Mouse (Mus musculus): ENCODE measurements at regions not wholly inside any gene's neighbourhood (a gene's known extent, or its start where the extent isn't known, plus 50 kb on each side); places are given as distances from the start of the nearest gene placed in this dataset.

DNA sequence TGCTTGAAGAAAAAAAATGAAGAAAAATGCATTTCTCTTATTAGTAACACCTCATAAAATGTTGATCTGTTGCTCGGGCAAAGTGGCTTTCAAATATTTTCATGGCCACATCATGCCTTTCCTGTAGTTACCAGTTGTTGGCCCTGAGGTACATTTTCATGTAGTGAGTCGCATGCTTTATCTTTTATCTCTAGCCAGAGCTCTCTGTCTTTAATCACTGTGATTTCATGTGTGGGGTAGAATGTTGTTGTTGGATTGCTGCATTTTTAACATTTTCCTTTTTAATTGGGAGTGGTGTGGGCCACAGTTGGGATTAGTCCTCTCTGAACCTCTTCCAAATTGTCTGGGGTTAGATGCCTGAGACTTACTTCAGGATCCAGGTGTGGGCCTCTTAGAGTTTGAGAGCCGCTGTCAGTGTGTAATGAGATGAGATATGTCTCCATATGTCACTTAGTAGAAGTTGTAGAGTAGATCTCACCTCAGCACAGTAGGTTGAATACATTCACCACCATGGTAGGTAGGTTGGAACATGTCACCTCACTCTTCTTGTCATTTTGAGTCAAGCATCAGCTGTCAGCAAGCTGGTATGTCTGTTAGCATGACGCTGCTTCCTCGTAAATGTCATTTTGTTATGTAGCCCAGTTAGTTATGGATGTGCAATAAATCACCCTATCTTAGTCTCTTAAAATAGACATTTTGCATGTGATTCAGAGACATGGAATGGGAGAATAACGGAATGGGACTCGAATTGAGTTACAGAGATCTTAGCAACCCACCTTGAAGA, 1099.7 kb upstream of the 4930412O13Rik start:
- DNase-seq (ENCODE audit: low read depth in 1 of 2, low spot score in 2 of 2): no peak
- TF ChIP-seq CTCF (IDR thresholded peaks at IDR 0.05; ENCODE audit: extremely low read depth, insufficient read depth, insufficient read length, insufficient replicate concordance) (no peak), POLR2A (IDR thresholded peaks at IDR 0.05; ENCODE audit: low read depth, low read length) (no peak)
- 82% methylated on average over 7 of the region's 7 CpGs for WGBS
- no peaks in the 10 kb centered on the region for H3K36me3 ChIP-seq (ENCODE audit: control insufficient read depth, insufficient read depth, low read length)
- H3K27me3 ChIP-seq (ENCODE audit: control insufficient read depth, insufficient read depth, low read length): no peaks in the 10 kb centered on the region
- H3K4me1 ChIP-seq (ENCODE audit: control insufficient read depth, insufficient read depth, insufficient read length): no peaks in the 10 kb centered on the region
- no peak overlapping the region for H3K27ac ChIP-seq (ENCODE audit: insufficient read depth, low read length)
- no peak overlapping the region for H3K4me3 ChIP-seq (ENCODE audit: extremely low read depth, insufficient read depth, insufficient read length)

DNA sequence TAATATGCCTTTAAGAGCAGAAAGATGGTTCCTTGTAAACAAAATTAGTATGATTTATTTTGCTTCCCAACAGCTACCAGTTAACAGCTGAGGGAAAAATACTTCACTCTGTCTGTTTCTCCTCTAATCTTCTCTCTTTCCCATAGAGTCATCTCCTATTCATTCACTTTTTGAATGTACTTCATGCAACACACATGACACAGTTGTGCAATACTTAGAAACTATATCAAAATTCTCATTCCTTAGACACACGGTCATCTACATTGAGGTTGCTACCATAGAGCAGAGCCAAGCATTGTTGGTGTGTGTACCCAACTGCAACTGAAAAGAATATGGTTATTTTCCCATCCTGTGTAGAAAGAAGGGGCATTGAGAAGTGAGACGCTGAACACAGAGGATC, 1098.8 kb upstream of the 4930412O13Rik start:
- no peak for DNase-seq (ENCODE audit: low read depth in 1 of 2, low spot score in 2 of 2)
- Histone ChIP-seq H3K4me3 (ENCODE audit: extremely low read depth, insufficient read depth, insufficient read length) (no peak overlapping the region), H3K4me1 (ENCODE audit: control insufficient read depth, insufficient read depth, insufficient read length) (no peaks in the 10 kb centered on the region), H3K27me3 (ENCODE audit: control insufficient read depth, insufficient read depth, low read length) (no peaks in the 10 kb centered on the region), H3K27ac (ENCODE audit: insufficient read depth, low read length) (no peak overlapping the region), H3K36me3 (ENCODE audit: control insufficient read depth, insufficient read depth, low read length) (no peaks in the 10 kb centered on the region)
- WGBS: 91% methylated on average over 2 of the region's 2 CpGs
- TF ChIP-seq CTCF (IDR thresholded peaks at IDR 0.05; ENCODE audit: extremely low read depth, insufficient read depth, insufficient read length, insufficient replicate concordance) (no peak), POLR2A (IDR thresholded peaks at IDR 0.05; ENCODE audit: low read depth, low read length) (no peak)

DNA sequence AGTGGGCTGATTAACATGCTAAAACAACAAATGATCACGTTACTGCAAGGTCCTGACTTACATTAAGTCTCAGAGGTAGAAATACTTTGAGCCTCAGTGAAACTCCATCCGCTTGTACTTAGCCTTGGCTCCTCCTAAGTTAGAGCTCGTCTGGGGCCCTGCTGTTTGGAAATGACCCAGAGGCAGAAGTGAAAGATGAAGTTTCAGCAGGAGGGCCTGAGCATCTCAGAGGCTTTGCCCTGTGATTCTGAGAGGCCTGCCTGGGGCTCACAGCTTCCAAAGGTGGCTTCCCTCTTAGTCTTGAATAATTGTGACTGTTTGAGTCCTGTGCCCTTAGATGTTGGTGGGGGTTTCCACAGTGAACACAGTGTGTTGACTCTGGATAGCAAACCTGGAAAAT, 1079.0 kb upstream of the 4930412O13Rik start:
- Histone ChIP-seq H3K27ac (ENCODE audit: insufficient read depth, low read length) (no peak overlapping the region), H3K27me3 (ENCODE audit: control insufficient read depth, insufficient read depth, low read length) (no peaks in the 10 kb centered on the region), H3K36me3 (ENCODE audit: control insufficient read depth, insufficient read depth, low read length) (no peaks in the 10 kb centered on the region), H3K4me1 (ENCODE audit: control insufficient read depth, insufficient read depth, insufficient read length) (no peaks in the 10 kb centered on the region), H3K4me3 (ENCODE audit: extremely low read depth, insufficient read depth, insufficient read length) (no peak overlapping the region)
- WGBS: 66% methylated on average over 3 of the region's 3 CpGs
- no peak for TF ChIP-seq POLR2A (IDR thresholded peaks at IDR 0.05; ENCODE audit: low read depth, low read length)
- TF ChIP-seq CTCF (IDR thresholded peaks at IDR 0.05; ENCODE audit: extremely low read depth, insufficient read depth, insufficient read length, insufficient replicate concordance): no peak
- DNase-seq (ENCODE audit: low read depth in 1 of 2, low spot score in 2 of 2): no peak

DNA sequence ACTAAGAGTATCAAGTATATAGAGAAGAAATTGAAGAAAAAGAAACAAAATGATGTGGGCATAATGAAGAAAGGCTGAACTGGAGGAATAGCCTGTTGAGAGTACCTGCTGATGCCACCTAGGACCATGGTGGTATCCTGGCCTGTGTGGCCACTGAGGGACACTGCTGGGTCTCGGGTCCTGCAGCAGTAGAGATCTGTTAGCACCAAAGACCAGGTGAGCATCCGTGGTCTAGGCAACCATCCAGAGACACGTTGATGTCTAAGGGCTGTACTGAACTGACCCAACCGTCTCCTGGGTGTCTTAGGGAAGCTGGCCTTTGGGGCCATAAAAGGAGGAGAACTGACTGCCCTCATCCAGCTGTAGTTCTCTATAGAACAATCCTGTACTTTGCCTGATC, 1071.4 kb upstream of the 4930412O13Rik start:
- 83% methylated on average over 4 of the region's 4 CpGs for WGBS
- no peak for DNase-seq (ENCODE audit: low read depth in 1 of 2, low spot score in 2 of 2)
- H3K4me1 ChIP-seq (ENCODE audit: control insufficient read depth, insufficient read depth, insufficient read length): no peaks in the 10 kb centered on the region
- H3K36me3 ChIP-seq (ENCODE audit: control insufficient read depth, insufficient read depth, low read length): no peaks in the 10 kb centered on the region
- no peak for TF ChIP-seq CTCF (IDR thresholded peaks at IDR 0.05; ENCODE audit: extremely low read depth, insufficient read depth, insufficient read length, insufficient replicate concordance)
- no peak for TF ChIP-seq POLR2A (IDR thresholded peaks at IDR 0.05; ENCODE audit: low read depth, low read length)
- H3K27ac ChIP-seq (ENCODE audit: insufficient read depth, low read length): no peak overlapping the region
- H3K27me3 ChIP-seq (ENCODE audit: control insufficient read depth, insufficient read depth, low read length): no peaks in the 10 kb centered on the region; the same call in 1 of the 2 replicates
- no peak overlapping the region for H3K4me3 ChIP-seq (ENCODE audit: extremely low read depth, insufficient read depth, insufficient read length)

DNA sequence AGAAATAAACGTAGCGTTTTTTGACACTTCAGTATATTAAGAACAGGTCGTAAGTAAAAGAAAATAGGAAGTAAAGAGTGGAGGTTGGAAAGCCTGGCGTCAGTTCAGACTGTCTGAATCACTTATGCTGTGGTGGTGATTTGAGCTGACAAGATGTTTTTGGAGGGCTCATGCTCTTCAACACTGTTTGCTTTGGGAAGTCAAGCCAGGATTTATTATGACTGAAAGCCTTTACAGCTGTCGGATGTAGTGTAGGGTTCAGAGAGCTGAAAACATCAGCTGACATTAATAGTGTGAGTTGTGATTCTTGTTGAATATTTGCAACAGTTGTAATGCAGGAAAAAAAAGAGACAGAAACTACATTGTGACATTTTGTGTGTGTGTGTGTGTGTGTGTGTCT, 1062.9 kb upstream of the 4930412O13Rik start:
- Histone ChIP-seq H3K36me3 (ENCODE audit: control insufficient read depth, insufficient read depth, low read length) (no peaks in the 10 kb centered on the region), H3K27ac (ENCODE audit: insufficient read depth, low read length) (no peak overlapping the region), H3K4me3 (ENCODE audit: extremely low read depth, insufficient read depth, insufficient read length) (no peak overlapping the region), H3K27me3 (ENCODE audit: control insufficient read depth, insufficient read depth, low read length) (no peaks in the 10 kb centered on the region), H3K4me1 (ENCODE audit: control insufficient read depth, insufficient read depth, insufficient read length) (no peaks in the 10 kb centered on the region)
- no peak for TF ChIP-seq POLR2A (IDR thresholded peaks at IDR 0.05; ENCODE audit: low read depth, low read length)
- TF ChIP-seq CTCF (IDR thresholded peaks at IDR 0.05; ENCODE audit: extremely low read depth, insufficient read depth, insufficient read length, insufficient replicate concordance): no peak
- DNase-seq (ENCODE audit: low read depth in 1 of 2, low spot score in 2 of 2): no peak
- WGBS: 16% methylated on average over 5 of the region's 5 CpGs

DNA sequence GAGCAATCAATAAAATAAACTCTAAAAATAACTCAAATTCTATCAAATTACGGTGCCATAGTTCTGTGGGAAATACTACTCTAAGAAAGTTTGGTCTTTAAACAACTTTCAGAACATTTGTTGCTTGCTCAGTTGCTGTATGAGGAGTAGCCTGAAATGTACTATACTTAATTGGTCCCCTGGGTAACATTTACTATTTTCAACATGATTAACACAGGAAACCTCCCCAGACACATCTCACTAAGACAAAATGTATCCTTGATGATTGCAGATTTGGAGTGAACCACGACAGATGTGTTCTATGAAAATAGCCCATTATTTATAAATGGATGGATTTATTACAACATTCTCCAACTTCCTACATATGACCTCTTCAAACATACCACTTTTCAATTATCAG, 1055.6 kb upstream of the 4930412O13Rik start:
- Histone ChIP-seq H3K36me3 (ENCODE audit: control insufficient read depth, insufficient read depth, low read length) (no peaks in the 10 kb centered on the region), H3K27ac (ENCODE audit: insufficient read depth, low read length) (no peak overlapping the region), H3K27me3 (ENCODE audit: control insufficient read depth, insufficient read depth, low read length) (no peaks in the 10 kb centered on the region; the same call in 1 of the 2 replicates), H3K4me3 (ENCODE audit: extremely low read depth, insufficient read depth, insufficient read length) (no peak overlapping the region), H3K4me1 (ENCODE audit: control insufficient read depth, insufficient read depth, insufficient read length) (no peaks in the 10 kb centered on the region)
- no peak for DNase-seq (ENCODE audit: low read depth in 1 of 2, low spot score in 2 of 2)
- WGBS: 77% methylated on average over 2 of the region's 2 CpGs
- TF ChIP-seq POLR2A (IDR thresholded peaks at IDR 0.05; ENCODE audit: low read depth, low read length) (no peak), CTCF (IDR thresholded peaks at IDR 0.05; ENCODE audit: extremely low read depth, insufficient read depth, insufficient read length, insufficient replicate concordance) (no peak)

Measured in spleen, adult 2 months (tissue).